Mouse (Mus musculus): ENCODE measurements around the gene Smim20. TPM values are rescaled to one million over a fixed set of nuclear protein-coding genes. Genes with fewer than 3 reads are reported as not detected.

The Smim20 gene
- polyA plus RNA-seq, 1 experiment from 2014 or later: 77.5 TPM

Other genes with a start within 250 kb of the Smim20 start
- gene Slc34a2, start 229.0 kb upstream of the Smim20 start, polyA plus RNA-seq (2015; fragmentation: Nextera tagmentation; extraction: Ambion mirVana): 0.14 and 0.26 TPM in 2 replicates
- 1.0 and 1.3 TPM in 2 replicates for gene Sel1l3, start 53.2 kb upstream of the Smim20 start, polyA plus RNA-seq (2015; fragmentation: Nextera tagmentation; extraction: Ambion mirVana)
- 42.0 and 42.6 TPM in 2 replicates for gene Rbpj, start 199.1 kb downstream of the Smim20 start, polyA plus RNA-seq (2015; fragmentation: Nextera tagmentation; extraction: Ambion mirVana)